Mouse (Mus musculus) heart, embryonic 10.5 days (tissue): ENCODE results near the gene Lyl1. TPM values are rescaled to one million over a fixed set of nuclear protein-coding genes. Genes with fewer than 3 reads are reported as not detected.

ENCODE experiments used
- DNase-seq: peaks from one replicate; pipeline ENCODE4 v3.0.0-alpha.2; 2017; ENCODE audit warnings: low spot score
- H3K27ac ChIP-seq: fragments of 300-500 bp; sonication (generic); 2 replicates; pipeline ENCODE4 v1.5.1; 2016; ENCODE audit warnings: mild to moderate bottlenecking
- H3K27me3 ChIP-seq: fragments of 300-500 bp; sonication (generic); 2 replicates; pipeline ENCODE4 v1.6.1; 2016; ENCODE audit warnings: mild to moderate bottlenecking; ENCODE audit not compliant: poor library complexity, insufficient read depth, severe bottlenecking
- H3K36me3 ChIP-seq: fragments of 300-500 bp; sonication (generic); 2 replicates; pipeline ENCODE4 v1.6.1; 2016; ENCODE audit warnings: mild to moderate bottlenecking, moderate library complexity
- H3K4me1 ChIP-seq: fragments of 300-500 bp; sonication (generic); 2 replicates; pipeline ENCODE4 v1.6.1; 2016; ENCODE audit warnings: mild to moderate bottlenecking
- H3K4me3 ChIP-seq: fragments of 300-500 bp; sonication (generic); 2 replicates; pipeline ENCODE4 v1.5.1; 2016; ENCODE audit warnings: mild to moderate bottlenecking, moderate library complexity
- H3K9me3 ChIP-seq: fragments of 300-500 bp; sonication (generic); 2 replicates; pipeline ENCODE4 v1.6.1; 2016; ENCODE audit warnings: mild to moderate bottlenecking, moderate library complexity
- WGBS: fragments of 180-500 bp; shearing (Covaris S2); methylation state at CpG from one replicate; pipeline ENCODE4 v1.1.7; 2016; 5-methylcytosine and 5-hydroxymethylcytosine counted together
- polyA plus RNA-seq: library from polyadenylated mRNA; unstranded; fragments of >200 nt; fragmentation: Nextera tagmentation; extraction: Ambion mirVana; gene quantifications from 2 replicates; pipeline ENCODE4 v1.2.1, GENCODE M21; 2016

Gene Lyl1
- polyA plus RNA-seq, 1 experiment from 2014 or later = 18.5 TPM

GRCm38 (mm10) chr8:84734680-84735079 is 33.4 kb downstream of the Lyl1 start:
- Histone ChIP-seq H3K4me1 (peaks cover 77% of the 10 kb centered on the region), H3K36me3 (no peaks in the 10 kb centered on the region), H3K4me3 (no peak overlapping the region), H3K27ac (0 out of 2 replicates have a peak overlapping the region, but pooled peaks have one; percentile 65), H3K27me3 (peaks cover 98% of the 10 kb centered on the region), H3K9me3 (no peaks in the 10 kb centered on the region)
- DNase-seq = no peak
- WGBS = 82% methylated on average over 2 of the region's 2 CpGs

- Histone ChIP-seq H3K9me3 (no peaks in the 10 kb centered on the region), H3K4me3 (no peak overlapping the region), H3K27me3 (peaks cover 98% of the 10 kb centered on the region), H3K27ac (peak overlapping the region; percentile 65; the same call in 1 of the 2 replicates), H3K4me1 (peaks cover 73% of the 10 kb centered on the region), H3K36me3 (no peaks in the 10 kb centered on the region)
- 37% methylated on average over 2 of the region's 2 CpGs for WGBS
- no peak for DNase-seq
These were observed 34.3 kb downstream of the Lyl1 start for GRCm38 (mm10) chr8:84735597-84735996.

- Histone ChIP-seq H3K4me3 (no peak overlapping the region), H3K36me3 (no peaks in the 10 kb centered on the region), H3K4me1 (peaks cover 72% of the 10 kb centered on the region), H3K9me3 (no peaks in the 10 kb centered on the region), H3K27me3 (peaks cover 98% of the 10 kb centered on the region), H3K27ac (peak overlapping the region; percentile 65)
- WGBS = 86% methylated on average over 4 of the region's 4 CpGs
- DNase-seq = no peak
These were observed 35.3 kb downstream of the Lyl1 start for GRCm38 (mm10) chr8:84736521-84736920.

- H3K4me3 ChIP-seq = peak overlapping the region; percentile 51
- H3K4me1 ChIP-seq = peaks cover 71% of the 10 kb centered on the region
- peaks cover 98% of the 10 kb centered on the region for H3K27me3 ChIP-seq
- H3K9me3 ChIP-seq = no peaks in the 10 kb centered on the region
- DNase-seq = peak; percentile 92
- H3K36me3 ChIP-seq = no peaks in the 10 kb centered on the region
- peak overlapping the region; percentile 76 for H3K27ac ChIP-seq
- 1% methylated on average over 16 of the region's 16 CpGs for WGBS
These were observed 36.4 kb downstream of the Lyl1 start for GRCm38 (mm10) chr8:84737608-84738007.

- Histone ChIP-seq H3K36me3 (no peaks in the 10 kb centered on the region), H3K27me3 (peaks cover 94% of the 10 kb centered on the region), H3K4me3 (peak overlapping the region; percentile 51), H3K27ac (peak overlapping the region; percentile 76; the same call in 1 of the 2 replicates), H3K9me3 (no peaks in the 10 kb centered on the region), H3K4me1 (peaks cover 71% of the 10 kb centered on the region)
- no peak for DNase-seq
- WGBS = 7% methylated on average over 10 of the region's 10 CpGs
These were observed 37.0 kb downstream of the Lyl1 start for GRCm38 (mm10) chr8:84738266-84738665.

GRCm38 (mm10) chr8:84738715-84739400 is 37.6 kb downstream of the Lyl1 start:
- Histone ChIP-seq H3K4me1 (peaks cover 72% of the 10 kb centered on the region), H3K27ac (peak overlapping the region; percentile 76; the same call in 1 of the 2 replicates), H3K9me3 (no peaks in the 10 kb centered on the region), H3K4me3 (no peak overlapping the region), H3K36me3 (no peaks in the 10 kb centered on the region), H3K27me3 (peaks cover 96% of the 10 kb centered on the region)
- 54% methylated on average over 10 of the region's 10 CpGs for WGBS
- no peak for DNase-seq

- Histone ChIP-seq H3K27ac (peak overlapping the region; percentile 23; the same call in 1 of the 2 replicates), H3K36me3 (no peaks in the 10 kb centered on the region), H3K27me3 (peaks cover 96% of the 10 kb centered on the region), H3K4me3 (no peak overlapping the region), H3K9me3 (no peaks in the 10 kb centered on the region), H3K4me1 (peaks cover 75% of the 10 kb centered on the region)
- 0% methylated on average over 1 of the region's 1 CpGs for WGBS
- DNase-seq = no peak
These were observed 38.1 kb downstream of the Lyl1 start for GRCm38 (mm10) chr8:84739401-84739742.

GRCm38 (mm10) chr8:84740895-84741843 is 39.9 kb downstream of the Lyl1 start:
- Histone ChIP-seq H3K4me3 (no peak overlapping the region), H3K36me3 (no peaks in the 10 kb centered on the region), H3K27ac (peak overlapping the region; percentile 80), H3K9me3 (no peaks in the 10 kb centered on the region), H3K4me1 (peaks cover 80% of the 10 kb centered on the region), H3K27me3 (peaks cover 95% of the 10 kb centered on the region)
- no peak for DNase-seq
- WGBS = 42% methylated on average over 13 of the region's 13 CpGs

- DNase-seq = no peak
- peaks cover 95% of the 10 kb centered on the region for H3K27me3 ChIP-seq
- 9% methylated on average over 32 of the region's 32 CpGs for WGBS
These were observed 41.2 kb downstream of the Lyl1 start for GRCm38 (mm10) chr8:84742171-84743053.

GRCm38 (mm10) chr8:84743054-84743415 is 41.8 kb downstream of the Lyl1 start:
- Histone ChIP-seq H3K36me3 (no peaks in the 10 kb centered on the region), H3K27me3 (peaks cover 95% of the 10 kb centered on the region), H3K27ac (peak overlapping the region; percentile 80), H3K9me3 (no peaks in the 10 kb centered on the region), H3K4me3 (peak overlapping the region; percentile 36), H3K4me1 (peaks cover 82% of the 10 kb centered on the region)
- DNase-seq = no peak
- WGBS = 8% methylated on average over 10 of the region's 10 CpGs

More at GRCm38 (mm10) chr8:84742171-84743053, 41.2 kb downstream of the Lyl1 start:
- H3K9me3 ChIP-seq = no peaks in the 10 kb centered on the region
- H3K36me3 ChIP-seq = no peaks in the 10 kb centered on the region
- peak overlapping the region; percentile 80 for H3K27ac ChIP-seq
- H3K4me1 ChIP-seq = peaks cover 88% of the 10 kb centered on the region
- H3K4me3 ChIP-seq = peak overlapping the region; percentile 36

- DNase-seq = peak; percentile 93
- Histone ChIP-seq H3K27me3 (peaks cover 95% of the 10 kb centered on the region), H3K27ac (peak overlapping the region; percentile 80), H3K4me3 (peak overlapping the region; percentile 36), H3K4me1 (peaks cover 74% of the 10 kb centered on the region), H3K36me3 (no peaks in the 10 kb centered on the region), H3K9me3 (no peaks in the 10 kb centered on the region)
- WGBS = 15% methylated on average over 17 of the region's 17 CpGs
These were observed 42.5 kb downstream of the Lyl1 start for GRCm38 (mm10) chr8:84743517-84744420.
